Mouse (Mus musculus) E14TG2a.4 (cell line): ENCODE results near the gene Rnf111.

Experiments used
- CTCF ChIP-seq: conservative IDR thresholded peaks from 2 replicates; pipeline ENCODE4 v1.5.1; 2014; ENCODE audit warnings: low read length
- POU5F1 ChIP-seq: IDR thresholded peaks from 2 replicates; pipeline ENCODE4 v1.6.1; 2014; ENCODE audit warnings: low read length, borderline replicate concordance

DNA sequence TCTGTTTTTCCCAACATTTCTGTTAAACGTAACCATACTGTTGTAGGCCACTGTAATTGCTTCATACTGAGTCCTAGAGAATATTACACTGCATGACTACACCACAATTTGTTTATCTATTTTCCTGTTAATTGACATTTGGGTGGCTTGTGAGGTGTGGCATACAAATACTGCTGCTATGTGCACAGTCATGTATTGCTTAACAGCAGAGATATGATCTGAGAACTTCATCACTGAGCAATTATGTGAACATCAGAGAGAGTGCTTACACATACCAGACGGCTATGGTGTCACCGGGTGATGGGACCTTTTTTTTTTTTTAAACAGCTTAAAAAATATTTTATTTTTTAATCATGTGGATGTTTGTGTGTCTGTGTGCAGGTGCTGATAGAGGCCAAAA lies 29.8 kb upstream of the Rnf111 start:
- no peak for TF ChIP-seq CTCF
- no peak for TF ChIP-seq POU5F1
